8 mouse cellular contexts compared by ENCODE assay signal in genomic region chr2:165880501-165881182, GRCm38 (mm10). TPM values are rescaled to one million over a fixed set of nuclear protein-coding genes. Genes with fewer than 3 reads are reported as not detected.
DNase-seq lines count a peak whose midpoint lies in the region; ATAC-seq and TF ChIP-seq lines count a peak whose summit lies in the region.

No protein-coding gene starts in this region.

- dilution Hi-C loops in CH12.LX (cut with MboI; ENCODE audit: extremely low pct_ligation_motif_present, extremely low pct_unique_long_range_greater_than_20kb, low sequenced_read_pairs): no loop called here

- peak overlapping the region; percentile 80 for H3K9ac ChIP-seq in CH12.LX (ENCODE audit: insufficient read depth, low read depth)
- H3K9ac ChIP-seq in heart, postnatal 0 days (replicated peaks; ENCODE audit: low read depth, low read length): peak overlapping the region; percentile 30

- H3K79me2 ChIP-seq in CH12.LX (replicated peaks; ENCODE audit: control insufficient read depth, extremely low read depth, insufficient read depth, poor library complexity, severe bottlenecking): peaks cover 84% of the 10 kb centered on the region

- 12% methylated on average over 15 of the region's 15 CpGs for WGBS in heart, postnatal 0 days

- no peak for TF ChIP-seq POLR2A in CH12.LX (IDR thresholded peaks at IDR 0.05; ENCODE audit: low read depth, low read length)
- no peak for TF ChIP-seq POLR2A in embryonic fibroblast, embryonic 13.5 days (IDR thresholded peaks at IDR 0.05; ENCODE audit: low read depth, low read length)
- no peak for TF ChIP-seq POLR2A in testis, adult 2 months (IDR thresholded peaks at IDR 0.05; ENCODE audit: control insufficient read depth, low read depth, low read length)

- peak overlapping the region; percentile 10 to 32 (median 25) for H3K4me3 ChIP-seq in CH12.LX (replicated peaks in 1 of 3; ENCODE audit: low read depth in 2 of 3, low read length in 2 of 3, poor library complexity in 1 of 3)
- no peak overlapping the region for H3K4me3 ChIP-seq in embryonic fibroblast, embryonic 13.5 days (ENCODE audit: insufficient read depth, low read length)
- H3K4me3 ChIP-seq in heart, postnatal 0 days (ENCODE audit: low read depth, low read length): no peak overlapping the region
- H3K4me3 ChIP-seq in testis, adult 2 months (ENCODE audit: control insufficient read depth, low read depth, low read length): no peak overlapping the region

- H3K4me2 ChIP-seq in CH12.LX (ENCODE audit: insufficient read depth, low read depth, poor library complexity, severe bottlenecking): peak overlapping the region; percentile 80
- peak overlapping the region; percentile 41 for H3K4me2 ChIP-seq in heart, postnatal 0 days (ENCODE audit: low read depth, low read length)

- H3K9me3 ChIP-seq in CH12.LX (replicated peaks; ENCODE audit: low read length): no peaks in the 10 kb centered on the region
- H3K9me3 ChIP-seq in heart, postnatal 0 days (replicated peaks; ENCODE audit: control insufficient read depth, low read length): no peaks in the 10 kb centered on the region

- in situ Hi-C loops in CH12.LX (cut with MboI; ENCODE audit: low pct_ligation_motif_present, low pct_unique_long_range_greater_than_20kb, low sequenced_read_pairs): no loop called here

- no peak for DNase-seq in CH12.LX (ENCODE audit: extremely low read depth)
- peak; percentile 81 to 88 for DNase-seq in adrenal gland, postnatal 36 days
- DNase-seq in heart, postnatal 0 days (ENCODE audit: low spot score): peak; percentile 65
- DNase-seq in kidney, postnatal 14 days: peak; percentile 91
- DNase-seq in lung, postnatal 14 days: peak; percentile 74
- no peak for DNase-seq in spleen, adult 12 weeks (ENCODE audit: low spot score)

- TF ChIP-seq RAD21 in CH12.LX (IDR thresholded peaks at IDR 0.05; ENCODE audit: low read depth, low read length): no peak

- no peak for TF ChIP-seq EP300 in CH12.LX (IDR thresholded peaks at IDR 0.05; ENCODE audit: low read length)
- 0 out of 2 replicates have a peak, but pooled peaks have one; percentile 31 for TF ChIP-seq EP300 in heart, postnatal 0 days (IDR thresholded peaks at IDR 0.05; ENCODE audit: low read depth)

- H3K36me3 ChIP-seq in CH12.LX (replicated peaks in 1 of 2; ENCODE audit: control insufficient read depth in 1 of 2, insufficient read depth in 1 of 2, low read length in 1 of 2): peaks cover 17 to 59% of the 10 kb centered on the region in 2 experiments
- H3K36me3 ChIP-seq in heart, postnatal 0 days (replicated peaks; ENCODE audit: control insufficient read depth, insufficient read depth, low read length): peaks cover 5% of the 10 kb centered on the region; the same call in 1 of the 2 replicates
- H3K36me3 ChIP-seq in testis, adult 2 months (ENCODE audit: control insufficient read depth, insufficient read depth, low read length): no peaks in the 10 kb centered on the region

- peak overlapping the region; percentile 68 for H3K27ac ChIP-seq in CH12.LX (ENCODE audit: insufficient read depth, low read depth)
- peak overlapping the region; percentile 74 for H3K27ac ChIP-seq in embryonic fibroblast, embryonic 13.5 days (ENCODE audit: insufficient read depth, low read length)
- H3K27ac ChIP-seq in heart, postnatal 0 days (ENCODE audit: low read depth): peak overlapping the region; percentile 100
- peak overlapping the region; percentile 75 for H3K27ac ChIP-seq in testis, adult 2 months (ENCODE audit: control insufficient read depth, insufficient read depth, low read depth, low read length)

- no peaks in the 10 kb centered on the region for H3K27me3 ChIP-seq in CH12.LX (replicated peaks)
- H3K27me3 ChIP-seq in heart, postnatal 0 days (ENCODE audit: control insufficient read depth, insufficient read depth, low read length): no peaks in the 10 kb centered on the region
- no peaks in the 10 kb centered on the region for H3K27me3 ChIP-seq in testis, adult 2 months (ENCODE audit: control insufficient read depth, insufficient read depth, low read length)

- ATAC-seq in heart, postnatal 0 days (ENCODE audit: insufficient read depth, low read depth): peak; percentile 30; the same call in 1 of the 2 replicates

- peaks cover 11 to 60% of the 10 kb centered on the region in 2 experiments for H3K4me1 ChIP-seq in CH12.LX (ENCODE audit: control insufficient read depth in 1 of 2, insufficient read depth in 2 of 2)
- H3K4me1 ChIP-seq in embryonic fibroblast, embryonic 13.5 days (ENCODE audit: control insufficient read depth, insufficient read depth, low read length): peaks cover 41% of the 10 kb centered on the region
- H3K4me1 ChIP-seq in heart, postnatal 0 days (ENCODE audit: control insufficient read depth, insufficient read depth): peaks cover 96% of the 10 kb centered on the region
- peaks cover 21% of the 10 kb centered on the region for H3K4me1 ChIP-seq in testis, adult 2 months (ENCODE audit: control insufficient read depth, insufficient read depth, low read length)

- no peak for TF ChIP-seq CTCF in CH12.LX (conservative IDR thresholded peaks at IDR 0.05 in 1 of 2, IDR thresholded peaks at IDR 0.05 in 1 of 2; ENCODE audit: low read depth in 2 of 2, low read length in 2 of 2)
- TF ChIP-seq CTCF in embryonic fibroblast, embryonic 13.5 days (IDR thresholded peaks at IDR 0.05; ENCODE audit: borderline replicate concordance, insufficient read depth, low read length): no peak
- no peak for TF ChIP-seq CTCF in heart, postnatal 0 days (IDR thresholded peaks at IDR 0.05; ENCODE audit: low read depth)
- no peak for TF ChIP-seq CTCF in testis, adult 2 months (IDR thresholded peaks at IDR 0.05; ENCODE audit: control insufficient read depth, insufficient read depth, insufficient replicate concordance, low read depth, low read length)

TF ChIP-seq in CH12.LX, 34 proteins besides CTCF, POLR2A, EP300 and RAD21:
- TF ChIP-seq TCF12 (IDR thresholded peaks at IDR 0.05; ENCODE audit: low read depth, low read length): no peak
- peak; percentile 64; the same call in 1 of the 2 replicates for TF ChIP-seq SIN3A (IDR thresholded peaks at IDR 0.05; ENCODE audit: low read length)
- peak; percentile 47; the same call in 1 of the 2 replicates for TF ChIP-seq CHD2 (IDR thresholded peaks at IDR 0.05; ENCODE audit: low read length)

RNA-seq across cellular contexts. Expression of gene Zmynd8, which starts 18.2 kb away (rescaled TPM):
- total RNA-seq in CH12.LX (2012; rRNA removed): 34.0 and 35.1 TPM in 2 replicates
- total RNA-seq in CH12.LX (2014; rRNA removed): 29.5 and 33.6 TPM in 2 replicates
- polyA plus RNA-seq in CH12.LX (2012; ENCODE audit: insufficient read length, low read depth): 76.1 and 84.5 TPM in 2 replicates
- total RNA-seq in adrenal gland, postnatal 36 days (2021): 10 to 100 TPM; 47.9 to 53.4 TPM
- polyA plus RNA-seq in embryonic fibroblast, embryonic 13.5 days (2011; ENCODE audit: insufficient read length, low read depth, missing spikeins): 65.8 and 66.4 TPM in 2 replicates
- total RNA-seq in heart, postnatal 0 days (2014; rRNA removed; ENCODE audit: low replicate concordance): 19.2 and 48.1 TPM in 2 replicates
- 35.3 and 35.4 TPM in 2 replicates for polyA plus RNA-seq in heart, postnatal 0 days (2015; fragmentation: Nextera tagmentation; extraction: Ambion mirVana)
- polyA plus RNA-seq in testis, adult 2 months (2012; rRNA removed): 3.0 and 4.2 TPM in 2 replicates

Comparison
In these comparisons a context has a peak if more than half of its experiments do, and no peak if none do; other contexts are left out.
1. DNase-seq: peak in adrenal gland, postnatal 36 days (2 of 2), heart, postnatal 0 days (single experiment), kidney, postnatal 14 days (single experiment) and lung, postnatal 14 days (single experiment); none in CH12.LX (single experiment) and spleen, adult 12 weeks (single experiment).
2. H3K4me3 ChIP-seq: peak in CH12.LX (3 of 3); none in embryonic fibroblast, embryonic 13.5 days (single experiment), heart, postnatal 0 days (single experiment) and testis, adult 2 months (single experiment).
3. Peak in every context shown above with its lines, with median percentiles within 50 percentile points of each other: H3K27ac ChIP-seq.